Comparison of ENCODE assay signal across 18 mouse cellular contexts in the genomic region with DNA sequence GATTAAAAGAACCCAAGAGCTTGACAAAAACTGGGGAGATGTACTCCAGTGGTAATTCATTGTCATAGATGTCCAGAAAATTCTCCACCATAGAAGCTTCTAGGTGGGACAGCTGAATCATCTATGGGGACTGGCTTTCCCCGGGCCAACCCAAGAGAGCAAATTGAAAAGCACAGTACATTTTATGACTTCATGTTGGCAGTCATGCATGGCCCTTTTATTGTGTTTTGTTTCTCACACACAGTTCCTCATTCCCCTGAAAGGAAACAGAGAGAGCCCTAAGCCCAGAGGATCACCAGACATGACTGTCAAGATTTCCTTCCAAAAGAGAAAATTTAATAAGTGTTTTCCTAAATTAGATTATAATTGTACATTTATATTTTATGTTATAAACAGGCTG.
"Had no signal": no experiment of that assay in that cellular context is flagged by ENCODE, and none has a peak within 500 bp of the region (broad histone marks: within the 10 kb centered on the region; RNA-seq: fewer than 3 reads in every experiment).

No protein-coding gene starts in this region.

- H3K36me3 ChIP-seq: limb, embryonic 12.5 days; liver, embryonic 13.5 days; lung, embryonic 15.5 days; neural tube, embryonic 15.5 days; stomach, embryonic 15.5 days had no signal

- H3K4me3 ChIP-seq: layer of hippocampus, adult 2 months; limb, embryonic 12.5 days; liver, embryonic 13.5 days; lung, embryonic 15.5 days; myocyte; neural tube, embryonic 15.5 days; stomach, embryonic 15.5 days had no signal

- H3K9ac ChIP-seq: limb, embryonic 12.5 days; liver, embryonic 13.5 days; liver, postnatal 0 days; lung, embryonic 15.5 days; neural tube, embryonic 15.5 days; stomach, embryonic 15.5 days had no signal

- DNase-seq: kidney, adult 8-10 months; kidney, postnatal 36 days; liver; liver, embryonic 13.5 days; liver, postnatal 0 days; lung, postnatal 14 days; midbrain, embryonic 14.5 days; right cerebral cortex, postnatal 14 days; thymus, adult 2 months; thymus, postnatal 36 days had no signal

- H3K27me3 ChIP-seq: limb, embryonic 12.5 days; liver, embryonic 13.5 days; lung, embryonic 15.5 days; neural tube, embryonic 15.5 days; stomach, embryonic 15.5 days had no signal

- ATAC-seq: intestine, embryonic 16.5 days; liver, postnatal 0 days had no signal

- H3K27ac ChIP-seq: layer of hippocampus, adult 2 months; limb, embryonic 12.5 days; liver, embryonic 13.5 days; lung, embryonic 15.5 days; macrophage; neural tube, embryonic 15.5 days; stomach, embryonic 15.5 days had no signal

- H3K4me1 ChIP-seq: limb, embryonic 12.5 days; liver, embryonic 13.5 days; lung, embryonic 15.5 days; neural tube, embryonic 15.5 days; stomach, embryonic 15.5 days had no signal
